Mouse (Mus musculus) cerebellum, postnatal 14 days (tissue): ENCODE results near the gene Olfr1377.
A peak's percentile ranks its signal among the peaks of the same experiment; 100 is the strongest.
"Not testable (repeated sequence)": the region's sequence is repeated elsewhere in the genome, so short reads cannot be mapped to it uniquely, and the experiment has no call there.

Experiments used
- DNase-seq, 2 experiments: peaks; one replicate each; pipeline ENCODE4 v3.0.0; 2021; ENCODE audit warnings: mixed read lengths in 2 of 2

Olfr1377 gene

DNA sequence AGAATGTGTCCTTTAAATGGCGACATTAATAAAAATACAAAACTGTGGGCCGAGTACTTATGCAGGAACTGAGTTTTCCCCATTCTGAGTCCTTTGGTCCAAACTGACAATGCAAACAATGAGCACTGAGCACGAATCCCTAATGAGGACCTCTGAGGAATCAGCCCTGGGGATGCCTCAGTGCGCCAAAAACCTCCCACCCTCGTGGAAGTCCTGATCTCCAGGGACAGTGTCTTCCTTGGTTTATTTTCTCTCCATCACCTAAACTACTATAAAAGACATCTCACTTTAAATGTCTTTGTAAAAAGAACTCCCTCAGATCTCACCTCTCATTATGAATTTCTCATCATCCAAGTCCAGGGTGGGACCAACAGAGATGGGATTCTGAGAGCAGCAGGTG lies at the start of gene Olfr1377:
Gene Olfr1377 (plus strand): TSS at position 301 of the 400 bp plus-strand sequence.
- no peak for DNase-seq

DNA sequence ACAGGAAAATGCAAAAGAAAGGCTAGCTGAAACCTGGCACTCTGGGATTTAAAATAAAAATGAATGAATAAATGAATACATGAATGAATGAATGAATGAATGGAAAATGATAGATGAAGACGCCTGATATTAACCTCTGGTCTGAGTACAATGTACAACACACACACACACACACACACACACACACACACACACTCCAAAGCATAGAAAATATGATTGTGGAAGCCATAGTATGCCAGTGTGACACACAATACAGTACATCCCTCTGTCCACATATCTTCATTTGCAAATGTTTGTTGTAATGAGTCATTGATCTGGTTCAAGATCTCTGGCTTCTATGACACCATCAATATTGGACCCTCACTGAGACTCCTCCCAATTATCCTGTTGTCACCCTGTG lies 49.7 kb upstream of the Olfr1377 start:
- DNase-seq: no peak

- DNase-seq: no peak
Measured at GRCm38 (mm10) chr11:50938435-50938834, 43.3 kb upstream of the Olfr1377 start.

DNA sequence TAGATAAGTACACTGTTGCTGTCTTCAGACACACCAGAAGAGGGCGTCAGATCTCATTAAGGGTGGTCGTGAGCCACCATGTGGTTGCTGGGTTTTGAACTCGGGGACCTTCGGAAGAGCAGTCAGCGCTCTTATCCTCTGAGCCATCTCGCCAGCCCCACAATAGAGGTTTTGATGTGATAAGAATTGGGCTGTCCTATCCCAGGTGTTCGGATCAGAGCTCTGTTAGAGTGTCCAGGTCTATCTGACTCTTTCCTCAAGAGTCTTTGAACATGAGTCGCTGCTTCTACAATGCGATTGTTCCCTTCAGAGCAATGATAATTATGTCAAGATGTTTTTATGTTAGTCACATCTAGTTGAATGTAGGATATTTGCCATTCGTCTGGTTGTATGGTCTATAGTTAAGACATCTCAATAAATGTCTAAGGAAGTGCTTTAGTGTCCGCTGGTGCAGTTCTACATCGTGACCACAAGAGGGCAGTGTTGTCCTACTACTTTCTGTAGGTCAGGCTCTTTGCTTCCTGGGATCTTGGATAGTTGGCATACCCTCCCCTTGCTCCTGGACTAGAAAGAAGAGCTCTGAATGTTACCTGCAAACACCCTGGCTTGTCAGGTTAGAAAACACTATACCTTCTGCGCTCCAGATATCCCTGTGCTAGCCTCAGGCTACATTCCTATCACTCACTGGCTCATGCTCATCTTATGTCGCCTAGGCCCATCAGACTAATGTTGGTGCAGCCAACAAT lies 42.0 kb upstream of the Olfr1377 start:
- peak; percentile 65 to 70 for DNase-seq

DNA sequence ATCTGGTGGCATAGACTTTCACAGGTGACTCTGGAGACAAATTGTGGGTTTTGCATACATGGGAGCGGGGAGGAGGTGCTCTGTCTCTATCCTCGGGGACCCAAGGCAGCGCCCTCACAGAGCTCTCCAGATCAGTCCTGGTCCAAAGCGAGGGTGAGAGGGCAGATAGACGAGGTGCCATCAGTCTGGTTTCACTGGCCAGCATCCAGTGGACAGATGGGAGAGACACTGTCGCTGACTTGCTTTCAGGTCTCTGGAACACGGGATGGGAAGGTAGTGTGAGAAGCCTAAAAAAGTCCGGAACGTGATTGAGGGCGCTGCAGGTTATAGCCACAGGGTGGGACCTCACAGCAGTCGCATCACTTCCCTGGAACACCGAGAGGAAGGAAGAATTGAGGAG lies 39.4 kb upstream of the Olfr1377 start:
- peak; percentile 30 to 52 for DNase-seq

- DNase-seq: no peak
Measured at GRCm38 (mm10) chr11:50943506-50943905, 38.3 kb upstream of the Olfr1377 start, which contains the start of gene 4933414I15Rik. TSS of gene 4933414I15Rik (minus strand) at chr11:50943765.

- no peak for DNase-seq
Measured at GRCm38 (mm10) chr11:50952290-50952689, 29.5 kb upstream of the Olfr1377 start.

- no peak for DNase-seq
Measured at GRCm38 (mm10) chr11:50953665-50954064, 28.1 kb upstream of the Olfr1377 start, which contains the start of gene Prop1. TSS of gene Prop1 (minus strand) at chr11:50953765.

GRCm38 (mm10) chr11:50964886-50965285 lies 16.9 kb upstream of the Olfr1377 start:
- no peak for DNase-seq

- no peak for DNase-seq
Measured at GRCm38 (mm10) chr11:50966230-50966629, 15.5 kb upstream of the Olfr1377 start, which contains the start of gene Olfr1378. TSS of gene Olfr1378 (plus strand) at chr11:50966530.

DNA sequence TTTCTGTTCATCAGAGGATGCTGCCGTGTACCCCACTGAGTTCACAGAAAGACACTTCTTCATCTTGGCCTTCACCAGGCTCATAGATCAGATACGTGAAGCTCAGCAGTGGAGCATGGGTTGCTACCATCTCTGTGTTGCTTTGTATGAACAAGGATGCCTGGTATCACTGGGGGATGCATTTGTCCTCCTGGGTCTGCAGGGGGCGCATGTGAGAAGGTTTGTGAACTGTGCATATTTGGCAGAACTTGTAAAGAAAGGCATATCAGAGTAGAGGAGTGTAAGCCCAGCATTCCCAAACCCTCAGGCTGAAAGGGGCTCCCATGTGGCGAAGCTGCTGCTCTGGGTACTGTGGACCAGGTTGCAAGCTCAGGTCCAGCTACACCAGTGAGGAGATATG lies 4.6 kb upstream of the Olfr1377 start:
- DNase-seq: peak; percentile 2 to 9

DNA sequence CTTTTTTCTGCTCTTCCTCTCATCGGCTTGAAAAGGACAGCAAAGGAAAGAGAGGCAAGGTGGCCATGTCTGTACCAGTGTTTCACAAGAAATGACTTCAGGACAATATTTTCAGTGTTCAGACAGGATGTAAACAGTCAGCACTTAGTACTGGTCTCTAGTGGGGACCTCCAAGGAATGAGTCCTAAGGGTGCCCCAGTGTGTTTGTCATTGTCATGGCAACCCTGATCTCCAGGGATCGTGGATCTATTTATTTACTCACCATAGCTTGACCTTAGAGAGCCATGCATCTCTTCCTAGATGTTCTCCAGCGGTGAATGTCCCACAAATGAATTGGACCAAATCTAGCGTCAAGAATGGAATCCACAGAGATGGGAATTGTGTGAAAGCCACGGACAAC lies 21.5 kb downstream of the Olfr1377 start, which contains the start of gene Olfr51:
Gene Olfr51 (plus strand): TSS at position 301 of the 400 bp plus-strand sequence.
- no peak for DNase-seq

DNA sequence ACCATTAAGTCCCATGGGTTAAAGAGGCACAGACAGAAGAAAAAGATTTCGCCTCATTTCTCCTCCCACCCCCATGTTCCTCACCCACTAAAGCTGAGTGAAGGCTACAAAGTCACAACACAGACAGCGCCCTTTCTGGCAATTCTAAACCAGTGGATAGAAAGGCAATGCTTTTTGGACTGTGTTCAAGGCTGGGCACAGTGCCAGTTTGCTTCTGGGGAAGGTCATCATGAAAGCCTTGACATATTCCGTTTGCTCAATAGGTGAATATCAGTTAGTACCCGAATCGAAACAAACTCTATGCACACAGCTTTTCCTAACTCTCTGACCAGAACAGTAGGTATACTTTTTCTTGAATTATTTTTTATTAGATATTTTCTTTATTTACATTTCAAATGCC lies 30.1 kb downstream of the Olfr1377 start:
- DNase-seq: peak; percentile 34 to 63

- DNase-seq: no peak
Measured at GRCm38 (mm10) chr11:51013936-51014335, 32.2 kb downstream of the Olfr1377 start, which contains the start of gene Olfr54. TSS of gene Olfr54 (plus strand) at chr11:51014236.

- DNase-seq: no peak
Measured at GRCm38 (mm10) chr11:51016341-51016740, 34.6 kb downstream of the Olfr1377 start.

GRCm38 (mm10) chr11:51026811-51027210 lies 45.0 kb downstream of the Olfr1377 start:
- DNase-seq: peak in 1 of 2 experiments; percentile 21

GRCm38 (mm10) chr11:51029381-51029780 lies 47.6 kb downstream of the Olfr1377 start:
- not testable (repeated sequence) for DNase-seq

DNA sequence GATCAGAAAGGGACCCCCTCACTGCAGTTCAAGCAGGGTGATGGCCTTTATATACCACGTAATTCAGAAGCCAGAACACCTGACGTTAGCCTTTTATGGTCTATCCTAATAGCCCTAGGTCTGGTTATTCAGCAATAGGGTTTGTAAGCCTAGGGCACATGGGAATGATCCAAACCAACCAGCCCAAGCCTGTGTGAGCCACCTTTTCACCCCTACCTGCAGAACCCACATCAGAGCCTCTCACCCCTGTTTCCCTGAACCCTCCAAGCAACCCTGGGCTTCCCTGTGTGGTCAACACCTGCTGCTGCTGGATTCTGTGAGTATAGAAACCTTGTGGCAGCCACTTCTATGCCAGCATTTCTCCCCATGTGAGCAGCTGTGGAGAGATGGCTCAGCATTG lies 48.5 kb downstream of the Olfr1377 start:
- DNase-seq: no peak

- DNase-seq: peak; percentile 67 to 71
Measured at GRCm38 (mm10) chr11:51032851-51033250, 51.1 kb downstream of the Olfr1377 start.

DNA sequence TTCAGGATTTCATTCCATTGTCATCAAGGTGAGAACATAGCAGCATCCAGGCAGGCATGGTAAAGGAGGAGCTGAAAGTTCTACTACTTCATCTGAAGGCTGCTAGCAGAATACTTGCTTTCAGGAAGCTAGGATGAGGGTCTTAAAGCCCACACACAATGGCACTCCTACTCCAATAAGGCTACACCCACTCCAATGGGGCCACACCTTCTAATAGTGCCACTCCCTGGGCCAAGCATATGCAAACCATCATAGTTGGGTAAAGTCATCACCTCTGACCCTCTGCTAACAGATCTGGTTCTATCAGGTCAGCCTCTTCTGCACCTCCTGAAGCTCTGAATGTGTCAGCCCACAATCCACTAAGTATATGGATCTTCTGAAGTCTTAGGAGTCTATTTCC lies 52.4 kb downstream of the Olfr1377 start:
- not testable (repeated sequence) for DNase-seq

- DNase-seq: peak in 1 of 2 experiments; percentile 43
Measured at GRCm38 (mm10) chr11:51035951-51036350, 54.2 kb downstream of the Olfr1377 start.
